Mouse (Mus musculus): ENCODE results near the gene Tpi1.

GRCm38 (mm10) chr6:124813496-124813895, 600 bp downstream of the Tpi1 start:
- TF ChIP-seq POLR2A (IDR thresholded peaks at IDR 0.05; ENCODE audit: insufficient read length, low read depth) (no peak), MAX (IDR thresholded peaks at IDR 0.05; ENCODE audit: low read depth) (no peak), MYOG (IDR thresholded peaks at IDR 0.05; ENCODE audit: control insufficient read depth in 1 of 3, insufficient read depth in 1 of 3, insufficient read length in 2 of 3, low read depth in 2 of 3) (no peak), TCF3 (IDR thresholded peaks at IDR 0.05; ENCODE audit: insufficient read length, low read depth) (no peak), MYOD1 (IDR thresholded peaks at IDR 0.05; ENCODE audit: control insufficient read depth in 1 of 3, insufficient read length in 2 of 3, low read depth in 2 of 3) (no peak), E2F4 (IDR thresholded peaks at IDR 0.05; ENCODE audit: insufficient read depth) (no peak), CEBPB (IDR thresholded peaks at IDR 0.05; ENCODE audit: insufficient read depth, poor library complexity, severe bottlenecking) (no peak), TCF12 (IDR thresholded peaks at IDR 0.05; ENCODE audit: insufficient read depth, poor library complexity, severe bottlenecking) (no peak)
